Mouse (Mus musculus) midbrain, postnatal 0 days (tissue): ENCODE measurements at regions not wholly inside any gene's neighbourhood (a gene's known extent, or its start where the extent isn't known, plus 50 kb on each side); places are given as distances from the start of the nearest gene placed in this dataset.
"Not testable (repeated sequence)": the region's sequence is repeated elsewhere in the genome, so short reads cannot be mapped to it uniquely, and the experiment has no call there.

ENCODE experiments used
- ATAC-seq: fragments of 200-750 bp; cut with Nextera tagmentation; 2 replicates; pipeline ENCODE4 v1.8.0; 2017; ENCODE audit warnings: moderate number of reproducible peaks, mild to moderate bottlenecking, moderate TSS enrichment, moderate library complexity; ENCODE audit not compliant: low FRiP score
- DNase-seq: peaks from one replicate; pipeline ENCODE4 v3.0.0-alpha.2; 2015; ENCODE audit warnings: low spot score
- H3K27ac ChIP-seq: fragments of 300-500 bp; sonication (generic); 2 replicates; pipeline ENCODE4 v1.5.1; 2014; ENCODE audit warnings: low read depth, mild to moderate bottlenecking, low read length, mixed read lengths
- H3K27me3 ChIP-seq: fragments of 300-500 bp; sonication (generic); 2 replicates; pipeline ENCODE4 v1.6.1; 2014; ENCODE audit warnings: low read length, control low read depth, mixed read lengths; ENCODE audit not compliant: insufficient read depth
- H3K36me3 ChIP-seq: fragments of 300-500 bp; sonication (generic); 2 replicates; pipeline ENCODE4 v1.6.1; 2014; ENCODE audit warnings: low read length, control low read depth, mixed read lengths; ENCODE audit not compliant: insufficient read depth
- H3K4me1 ChIP-seq: fragments of 300-500 bp; sonication (generic); 2 replicates; pipeline ENCODE4 v1.6.1; 2014; ENCODE audit warnings: mild to moderate bottlenecking, control low read depth, antibody characterized with exemption, low read length, mixed read lengths; ENCODE audit not compliant: insufficient read depth
- H3K4me2 ChIP-seq: fragments of 300-500 bp; sonication (generic); 2 replicates; pipeline ENCODE4 v1.6.1; 2014; ENCODE audit warnings: low read depth, mild to moderate bottlenecking, low read length, mixed read lengths; ENCODE audit not compliant: poor library complexity, severe bottlenecking
- H3K4me3 ChIP-seq: fragments of 300-500 bp; sonication (generic); 2 replicates; pipeline ENCODE4 v1.5.1; 2014; ENCODE audit warnings: low read depth, mild to moderate bottlenecking, low read length, moderate library complexity
- H3K9ac ChIP-seq: fragments of 300-500 bp; sonication (generic); replicated peaks from 2 replicates; pipeline ENCODE4 v1.6.1; 2014; ENCODE audit warnings: mild to moderate bottlenecking, low read length, moderate library complexity, mixed read lengths; ENCODE audit not compliant: poor library complexity, severe bottlenecking
- H3K9me3 ChIP-seq: fragments of 300-500 bp; sonication (generic); 2 replicates; pipeline ENCODE4 v1.6.1; 2016; ENCODE audit warnings: low read length, control low read depth
- WGBS: fragments of 180-500 bp; shearing (Covaris S2); extraction: QIAGEN DNeasy Blood & Tissue Kit; methylation state at CpG from one replicate; pipeline ENCODE4 v1.1.7; 2014; 5-methylcytosine and 5-hydroxymethylcytosine counted together

DNA sequence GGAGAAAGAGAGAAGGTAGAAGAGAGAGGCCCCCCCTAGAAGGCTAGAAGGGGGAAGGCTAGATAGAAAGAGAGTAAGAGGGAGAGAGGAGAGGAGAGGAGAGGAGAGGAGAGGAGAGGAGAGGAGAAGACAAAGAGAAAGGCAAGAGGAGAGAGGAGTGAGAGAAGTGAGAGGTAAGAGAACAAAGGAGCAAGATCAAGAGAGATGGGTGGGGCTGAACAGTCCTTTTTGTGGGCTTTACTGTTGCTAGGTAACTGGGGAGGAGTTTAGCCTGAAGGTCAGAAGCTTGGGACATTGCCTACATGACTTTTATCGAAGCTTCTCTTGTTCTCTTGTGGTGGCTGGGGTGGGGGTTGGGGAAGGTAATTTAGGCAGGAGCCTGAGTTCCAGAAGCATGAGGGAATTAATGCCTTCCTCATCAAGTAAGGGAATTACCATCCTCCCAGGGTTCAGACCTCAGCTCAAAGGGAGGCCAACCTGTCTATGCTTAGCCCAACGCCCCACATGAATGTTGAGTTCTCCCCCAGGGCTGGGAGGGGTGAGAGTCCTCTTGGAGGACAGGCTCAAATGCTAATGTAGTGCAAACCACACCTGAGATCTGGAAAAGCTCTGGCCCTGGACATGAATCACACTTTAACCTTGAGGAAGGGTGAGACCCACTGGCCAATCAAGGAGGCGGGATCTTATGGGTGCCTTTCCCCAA lies 662.1 kb upstream of the Gm21863 start:
- H3K9ac ChIP-seq: not testable (repeated sequence)

More for the DNA sequence above, 662.1 kb upstream of the Gm21863 start:
- H3K4me1 ChIP-seq, H3K36me3 ChIP-seq, H3K27me3 ChIP-seq, H3K9me3 ChIP-seq, H3K4me3 ChIP-seq, ATAC-seq, DNase-seq, H3K27ac ChIP-seq, H3K4me2 ChIP-seq: not testable (repeated sequence)
- 89% methylated on average over 2 of the region's 3 CpGs for WGBS
